10 mouse cellular contexts compared by ENCODE assay signal in the genomic region with DNA sequence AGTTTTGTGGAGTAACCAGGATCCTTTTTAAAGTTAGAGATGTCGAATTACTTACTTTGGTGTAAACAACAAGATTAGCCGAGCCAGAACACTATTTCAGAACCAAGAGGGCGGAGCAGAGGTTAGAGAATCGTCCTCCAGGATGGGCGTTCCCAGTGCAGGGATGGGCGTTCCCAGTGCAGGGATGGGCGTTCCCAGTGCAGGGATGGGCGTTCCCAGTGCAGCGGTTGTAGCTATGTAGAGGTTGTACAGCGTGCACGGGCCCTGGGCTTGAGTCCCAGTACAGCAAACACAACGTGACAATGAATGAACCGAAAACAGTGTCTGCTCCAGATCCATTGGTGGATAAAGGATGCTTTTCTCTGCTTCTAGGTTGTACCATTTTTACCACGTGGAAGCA.
DNase-seq lines count a peak whose midpoint lies in the region; ATAC-seq lines count a peak whose summit lies in the region.
"Had no signal": no experiment of that assay in that cellular context is flagged by ENCODE, and none has a peak within 500 bp of the region (broad histone marks: within the 10 kb centered on the region; RNA-seq: fewer than 3 reads in every experiment).

No protein-coding gene starts in this region.

- intact Hi-C loops in heart, postnatal 10 days (cut with DNase I), result no loop called here

- H3K4me2 ChIP-seq in forebrain, embryonic 13.5 days, result no peak overlapping the region
- H3K4me2 ChIP-seq: heart, embryonic 15.5 days had no signal

- no peak overlapping the region for H3K27ac ChIP-seq in forebrain, embryonic 13.5 days
- H3K27ac ChIP-seq: heart, embryonic 15.5 days had no signal

- no peak for ATAC-seq in forebrain, embryonic 13.5 days

- peak; percentile 11 for DNase-seq in kidney, postnatal 10 days
- no peak for DNase-seq in kidney, adult 8-10 months
- DNase-seq in c-Kit-positive CD71-positive TER-119-positive erythroid progenitor cells, embryonic 14.5 days (ENCODE audit: low spot score), result peak; percentile 24
- DNase-seq in heart, postnatal 10 days, result peak; percentile 3 to 13
- DNase-seq in lung, postnatal 4 days, result peak; percentile 11 to 26
- DNase-seq in right cerebral cortex, postnatal 10 days (ENCODE audit: low spot score in 2 of 2), result no peak
- no peak for DNase-seq in adrenal gland, postnatal 4 days (ENCODE audit: low spot score in 2 of 2)

- no peak overlapping the region for H3K4me3 ChIP-seq in forebrain, embryonic 13.5 days
- H3K4me3 ChIP-seq: heart, embryonic 15.5 days; myocyte had no signal

- H3K36me3 ChIP-seq in forebrain, embryonic 13.5 days (ENCODE audit: poor library complexity, severe bottlenecking), result no peaks in the 10 kb centered on the region
- H3K36me3 ChIP-seq: heart, embryonic 15.5 days had no signal

- no peaks in the 10 kb centered on the region for H3K9me3 ChIP-seq in forebrain, embryonic 13.5 days (replicated peaks)
- H3K9me3 ChIP-seq: heart, embryonic 15.5 days had no signal

- no peak overlapping the region for H3K9ac ChIP-seq in forebrain, embryonic 13.5 days
- H3K9ac ChIP-seq: heart, embryonic 15.5 days had no signal

- H3K4me1 ChIP-seq in forebrain, embryonic 13.5 days, result no peaks in the 10 kb centered on the region
- H3K4me1 ChIP-seq: heart, embryonic 15.5 days had no signal

- H3K27me3 ChIP-seq in forebrain, embryonic 13.5 days, result no peaks in the 10 kb centered on the region
- H3K27me3 ChIP-seq: heart, embryonic 15.5 days had no signal

- WGBS in forebrain, embryonic 13.5 days, result 63% methylated on average over 14 of the region's 14 CpGs

Comparison
In these comparisons a context has a peak if more than half of its experiments do, and no peak if none do; other contexts are left out.
1. DNase-seq: peak in kidney, postnatal 10 days (single experiment), c-Kit-positive CD71-positive TER-119-positive erythroid progenitor cells, embryonic 14.5 days (single experiment), heart, postnatal 10 days (2 of 2) and lung, postnatal 4 days (2 of 2); none in kidney, adult 8-10 months (0 of 2), right cerebral cortex, postnatal 10 days (0 of 2) and adrenal gland, postnatal 4 days (0 of 2).